Mouse (Mus musculus): ENCODE data around the gene Rap1b.

- no peak for TF ChIP-seq POLR2A (IDR thresholded peaks at IDR 0.05; ENCODE audit: borderline replicate concordance, control insufficient read depth, low read depth, low read length)
- TF ChIP-seq CTCF (IDR thresholded peaks at IDR 0.05; ENCODE audit: control insufficient read depth, insufficient read depth, low read length) = no peak
Observed at GRCm38 (mm10) chr10:117891327-117891726, 45.5 kb upstream of the Rap1b start.
